Mouse (Mus musculus) forebrain, embryonic 16.5 days (tissue): ENCODE results near the gene Oscar. TPM values are rescaled to one million over a fixed set of nuclear protein-coding genes. Genes with fewer than 3 reads are reported as not detected.

Experiments used
- ATAC-seq: fragments of 200-750 bp; cut with Nextera tagmentation; 2 replicates; pipeline ENCODE4 v1.8.0; 2017; ENCODE audit warnings: mild to moderate bottlenecking, moderate library complexity
- H3K27ac ChIP-seq: fragments of 300-500 bp; sonication (generic); 2 replicates; pipeline ENCODE4 v1.5.1; 2014; ENCODE audit warnings: low read length, control low read depth
- H3K27me3 ChIP-seq: fragments of 300-500 bp; sonication (generic); replicated peaks from 2 replicates; pipeline ENCODE4 v1.6.1; 2014; ENCODE audit warnings: low read length; ENCODE audit not compliant: control insufficient read depth, insufficient read depth
- H3K36me3 ChIP-seq: fragments of 300-500 bp; sonication (generic); 2 replicates; pipeline ENCODE4 v1.6.1; 2014; ENCODE audit not compliant: control insufficient read depth, insufficient read depth
- H3K4me1 ChIP-seq: fragments of 300-500 bp; sonication (generic); replicated peaks from 2 replicates; pipeline ENCODE4 v1.6.1; 2014; ENCODE audit warnings: low read length; ENCODE audit not compliant: control insufficient read depth, insufficient read depth
- H3K4me2 ChIP-seq: fragments of 300-500 bp; sonication (generic); 2 replicates; pipeline ENCODE4 v1.6.1; 2014; ENCODE audit warnings: mild to moderate bottlenecking, low read length, control low read depth
- H3K4me3 ChIP-seq: fragments of 300-500 bp; sonication (generic); replicated peaks from 2 replicates; pipeline ENCODE4 v1.5.1; 2014; ENCODE audit warnings: mild to moderate bottlenecking, low read length, control low read depth
- H3K9ac ChIP-seq: fragments of 300-500 bp; sonication (generic); replicated peaks from 2 replicates; pipeline ENCODE4 v1.6.1; 2014; ENCODE audit warnings: low read depth, low read length, control low read depth
- H3K9me3 ChIP-seq: fragments of 300-500 bp; sonication (generic); 2 replicates; pipeline ENCODE4 v1.6.1; 2016; ENCODE audit warnings: low read length; ENCODE audit not compliant: control insufficient read depth
- WGBS: fragments of 180-500 bp; shearing (Covaris S2); extraction: QIAGEN DNeasy Blood & Tissue Kit; methylation state at CpG from one replicate; pipeline ENCODE4 v1.1.7; 2014; 5-methylcytosine and 5-hydroxymethylcytosine counted together
- polyA plus RNA-seq: library from polyadenylated mRNA; unstranded; fragments of >200 nt; fragmentation: Nextera tagmentation; extraction: Ambion mirVana; gene quantifications from 2 replicates; pipeline ENCODE4 v1.2.1, GENCODE M21; 2015

Oscar gene
- 0.17 and 0.46 TPM in 2 replicates for polyA plus RNA-seq

DNA sequence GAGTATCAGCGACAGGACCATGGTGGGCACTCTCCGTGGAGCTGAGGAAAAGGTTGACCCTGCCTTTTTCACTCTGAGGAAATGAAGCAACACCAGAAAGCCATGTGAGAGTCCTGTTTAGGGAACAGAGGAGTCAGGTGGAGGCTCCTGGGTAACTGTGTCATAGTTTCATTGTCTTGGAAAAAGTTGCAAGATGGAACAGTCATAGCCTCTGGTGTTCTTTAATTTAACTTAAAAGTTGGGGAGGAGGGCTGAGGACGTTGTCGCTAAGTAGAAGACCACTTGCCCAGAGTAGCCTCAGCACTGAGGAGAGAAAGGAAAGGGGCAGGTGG, at the start of gene Oscar:
TSS of gene Oscar (minus strand) at position 101 of the 332 bp plus-strand sequence.
- 81% methylated on average over 4 of the region's 4 CpGs for WGBS
- H3K27ac ChIP-seq, result 0 out of 2 replicates have a peak within 1 kb of the TSS, but pooled peaks have one; percentile 27
- H3K9ac ChIP-seq, result no peak within 1 kb of the TSS
- no peaks in the 10 kb centered on the region for H3K27me3 ChIP-seq
- peaks cover 7% of the 10 kb centered on the region for H3K36me3 ChIP-seq
- H3K9me3 ChIP-seq, result no peaks in the 10 kb centered on the region
- no peak for ATAC-seq
- H3K4me1 ChIP-seq, result peaks cover 6% of the 10 kb centered on the region
- H3K4me2 ChIP-seq, result peak within 1 kb of the TSS; percentile 69
- H3K4me3 ChIP-seq, result peak within 1 kb of the TSS; percentile 61

GRCm38 (mm10) chr7:3665215-3666114, 49.5 kb upstream of the Oscar start, which contains the start of gene Leng1:
Gene Leng1 (minus strand): TSS chr7:3665840.
- H3K4me3 ChIP-seq, result peak within 1 kb of the TSS; percentile 88
- H3K4me1 ChIP-seq, result peaks cover 18% of the 10 kb centered on the region
- peak within 1 kb of the TSS; percentile 70 for H3K9ac ChIP-seq
- ATAC-seq, result peak; percentile 99
- H3K36me3 ChIP-seq, result peaks cover 11% of the 10 kb centered on the region
- peak within 1 kb of the TSS; percentile 92 for H3K4me2 ChIP-seq
- peak within 1 kb of the TSS; percentile 84 for H3K27ac ChIP-seq
- H3K9me3 ChIP-seq, result no peaks in the 10 kb centered on the region
- 4% methylated on average over 44 of the region's 45 CpGs for WGBS
- H3K27me3 ChIP-seq, result no peaks in the 10 kb centered on the region

DNA sequence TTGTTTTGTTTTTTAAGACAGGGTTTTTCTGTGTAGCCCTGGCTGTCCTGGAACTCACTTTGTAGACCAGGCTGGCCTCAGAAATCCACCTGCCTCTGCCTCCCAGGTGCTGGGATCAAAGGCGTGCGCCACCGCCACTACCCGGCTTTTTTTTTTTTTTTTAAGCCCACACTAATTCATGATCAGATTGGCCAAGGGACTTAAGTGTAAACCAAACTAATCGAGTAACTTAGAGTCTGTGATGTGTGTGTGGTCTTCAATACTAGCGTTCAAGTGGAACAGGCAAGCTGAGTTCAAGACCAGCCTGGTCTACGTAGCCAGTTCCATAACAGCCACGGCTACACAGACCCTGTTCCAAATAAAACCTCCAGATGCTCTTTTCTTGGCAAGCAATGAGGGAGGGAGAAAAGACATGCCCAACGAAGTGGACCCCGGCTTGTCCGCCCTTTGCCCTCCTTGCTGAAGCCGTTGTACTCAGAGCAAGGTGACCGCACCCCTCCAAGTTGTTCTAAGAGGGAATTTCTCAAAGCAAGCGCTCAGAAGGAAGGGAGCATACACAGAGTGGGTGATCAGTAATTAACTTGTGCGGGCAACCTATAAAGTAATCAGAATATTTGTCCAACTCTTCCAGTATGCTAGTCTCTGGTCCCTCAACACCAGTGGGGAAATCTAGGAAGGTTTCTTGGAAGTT, 48.7 kb upstream of the Oscar start:
- peak; percentile 22 for ATAC-seq
- H3K27me3 ChIP-seq, result no peaks in the 10 kb centered on the region
- H3K9me3 ChIP-seq, result no peaks in the 10 kb centered on the region
- peak overlapping the region; percentile 88 for H3K4me3 ChIP-seq
- peak overlapping the region; percentile 76 for H3K27ac ChIP-seq
- H3K4me1 ChIP-seq, result peaks cover 18% of the 10 kb centered on the region
- H3K4me2 ChIP-seq, result peak overlapping the region; percentile 92
- peak overlapping the region; percentile 70 for H3K9ac ChIP-seq
- WGBS, result 25% methylated on average over 15 of the region's 15 CpGs
- peaks cover 15% of the 10 kb centered on the region for H3K36me3 ChIP-seq

GRCm38 (mm10) chr7:3658578-3658977, 42.6 kb upstream of the Oscar start:
- peaks cover under 1% of the 10 kb centered on the region for H3K4me1 ChIP-seq
- H3K27me3 ChIP-seq, result no peaks in the 10 kb centered on the region
- H3K27ac ChIP-seq, result no peak overlapping the region
- H3K36me3 ChIP-seq, result peaks cover 58% of the 10 kb centered on the region
- no peak for ATAC-seq
- H3K9me3 ChIP-seq, result no peaks in the 10 kb centered on the region
- H3K4me2 ChIP-seq, result no peak overlapping the region
- no peak overlapping the region for H3K9ac ChIP-seq
- 96% methylated on average over 13 of the region's 14 CpGs for WGBS
- no peak overlapping the region for H3K4me3 ChIP-seq

DNA sequence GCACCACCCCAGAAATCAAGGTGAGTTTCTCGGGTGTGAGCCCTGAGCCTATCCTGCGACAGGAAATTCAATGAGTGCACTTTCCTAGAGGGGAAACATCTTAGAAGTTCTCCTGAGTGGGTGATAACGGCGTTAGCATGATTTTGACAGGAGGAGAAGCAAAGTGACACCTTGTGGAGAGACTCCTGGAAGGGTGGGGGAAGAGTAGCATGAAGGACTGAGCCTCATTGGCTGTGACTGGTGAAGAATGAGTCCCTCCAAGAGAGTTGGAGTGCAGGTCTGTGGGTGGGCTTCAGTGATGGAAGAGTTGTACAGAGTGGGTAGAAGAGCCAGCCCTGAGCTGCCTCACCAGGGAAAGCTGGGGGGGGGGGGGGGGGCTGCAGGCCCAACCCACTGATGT, 41.0 kb upstream of the Oscar start:
- Histone ChIP-seq H3K36me3 (peaks cover 67% of the 10 kb centered on the region), H3K4me2 (no peak overlapping the region), H3K27ac (no peak overlapping the region), H3K27me3 (no peaks in the 10 kb centered on the region), H3K4me1 (no peaks in the 10 kb centered on the region), H3K4me3 (no peak overlapping the region), H3K9ac (no peak overlapping the region), H3K9me3 (no peaks in the 10 kb centered on the region)
- WGBS, result 92% methylated on average over 4 of the region's 4 CpGs
- no peak for ATAC-seq

DNA sequence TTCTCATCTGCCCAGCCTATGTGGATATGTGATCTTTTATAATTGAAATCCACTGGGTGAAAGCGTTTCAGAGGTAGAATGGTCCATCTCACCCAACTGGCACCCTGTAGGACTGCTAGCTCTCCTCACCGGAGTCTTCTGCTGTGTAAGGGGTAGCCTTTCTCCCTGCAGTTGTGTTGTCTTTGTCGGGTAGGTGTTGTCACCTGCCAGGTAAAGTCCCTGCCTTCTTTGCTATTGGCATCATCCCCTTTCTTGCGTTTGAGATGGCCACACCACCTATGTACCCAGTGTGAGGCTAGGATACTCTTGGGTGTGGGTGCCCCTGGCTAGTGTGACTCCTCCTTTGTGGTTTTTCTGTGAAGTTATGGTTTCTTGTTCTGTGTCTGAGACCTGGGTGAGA, 30.7 kb upstream of the Oscar start:
- H3K4me2 ChIP-seq, result peak overlapping the region; percentile 88
- H3K9me3 ChIP-seq, result no peaks in the 10 kb centered on the region
- H3K4me3 ChIP-seq, result peak overlapping the region; percentile 71
- no peak overlapping the region for H3K27ac ChIP-seq
- H3K36me3 ChIP-seq, result peaks cover 15% of the 10 kb centered on the region
- H3K9ac ChIP-seq, result peak overlapping the region; percentile 80
- no peaks in the 10 kb centered on the region for H3K27me3 ChIP-seq
- 68% methylated on average over 4 of the region's 4 CpGs for WGBS
- H3K4me1 ChIP-seq, result peaks cover 37% of the 10 kb centered on the region
- no peak for ATAC-seq

DNA sequence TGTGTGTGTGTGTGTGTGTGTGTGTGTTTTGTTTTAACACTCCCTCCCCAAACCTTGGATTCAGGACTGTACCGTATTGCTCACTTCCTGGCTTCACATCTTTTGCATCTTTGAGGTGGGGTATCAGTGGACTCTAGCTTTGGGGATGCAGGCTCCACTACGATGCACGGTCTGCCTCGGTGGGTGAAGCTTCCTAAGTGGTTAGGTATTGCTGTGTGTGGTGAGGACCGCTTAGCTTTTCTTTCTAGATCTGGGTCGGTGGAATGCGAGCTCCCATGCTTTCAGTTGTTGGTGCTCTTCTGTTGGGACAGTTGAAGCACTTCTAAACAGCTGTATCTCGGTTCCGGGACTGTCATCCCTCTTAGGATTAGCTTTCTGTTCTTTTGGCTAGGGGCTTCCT, 30.2 kb upstream of the Oscar start:
- Histone ChIP-seq H3K4me1 (peaks cover 37% of the 10 kb centered on the region), H3K27ac (peak overlapping the region; percentile 97; the same call in 1 of the 2 replicates), H3K27me3 (no peaks in the 10 kb centered on the region), H3K9me3 (no peaks in the 10 kb centered on the region), H3K9ac (peak overlapping the region; percentile 80), H3K4me2 (peak overlapping the region; percentile 88), H3K36me3 (peaks cover 15% of the 10 kb centered on the region), H3K4me3 (peak overlapping the region; percentile 71)
- no peak for ATAC-seq
- 18% methylated on average over 9 of the region's 9 CpGs for WGBS

DNA sequence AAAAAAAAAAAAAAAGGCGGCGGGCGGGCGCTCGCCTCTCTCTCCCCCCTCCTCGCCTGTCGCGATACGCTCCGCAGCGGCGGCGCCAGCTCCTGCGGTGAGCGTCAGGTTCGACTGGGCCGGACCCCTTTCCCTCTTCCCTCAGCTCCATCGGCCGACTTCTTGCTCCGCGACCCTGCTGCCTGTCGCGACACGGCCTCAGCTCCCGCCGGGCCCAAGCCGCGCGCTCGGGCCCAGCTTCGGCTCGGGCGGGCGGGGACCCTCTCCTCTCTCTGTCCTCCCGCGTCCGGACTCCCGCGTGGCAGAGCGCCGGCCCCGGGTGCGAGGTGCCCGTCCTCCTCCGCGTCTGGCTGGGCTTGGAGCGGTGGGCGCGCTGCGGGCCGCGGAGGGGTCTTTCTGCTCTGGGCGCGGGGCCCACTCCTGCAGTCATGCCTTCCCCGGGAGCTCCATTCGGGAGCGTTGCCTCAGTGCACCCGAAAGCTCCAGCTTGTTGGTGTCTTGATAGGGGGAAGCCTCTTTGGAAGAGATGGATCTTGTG, 29.6 kb upstream of the Oscar start:
- no peak for ATAC-seq
- H3K9ac ChIP-seq, result peak overlapping the region; percentile 80
- peak overlapping the region; percentile 88 for H3K4me2 ChIP-seq
- H3K27ac ChIP-seq, result peak overlapping the region; percentile 97
- H3K9me3 ChIP-seq, result no peaks in the 10 kb centered on the region
- WGBS, result under 1% methylated on average over 45 of the region's 58 CpGs
- peak overlapping the region; percentile 71 for H3K4me3 ChIP-seq
- no peaks in the 10 kb centered on the region for H3K27me3 ChIP-seq
- H3K36me3 ChIP-seq, result peaks cover 9% of the 10 kb centered on the region
- peaks cover 37% of the 10 kb centered on the region for H3K4me1 ChIP-seq
